ENCODE assay signal across 17 mouse cellular contexts in the genomic region with DNA sequence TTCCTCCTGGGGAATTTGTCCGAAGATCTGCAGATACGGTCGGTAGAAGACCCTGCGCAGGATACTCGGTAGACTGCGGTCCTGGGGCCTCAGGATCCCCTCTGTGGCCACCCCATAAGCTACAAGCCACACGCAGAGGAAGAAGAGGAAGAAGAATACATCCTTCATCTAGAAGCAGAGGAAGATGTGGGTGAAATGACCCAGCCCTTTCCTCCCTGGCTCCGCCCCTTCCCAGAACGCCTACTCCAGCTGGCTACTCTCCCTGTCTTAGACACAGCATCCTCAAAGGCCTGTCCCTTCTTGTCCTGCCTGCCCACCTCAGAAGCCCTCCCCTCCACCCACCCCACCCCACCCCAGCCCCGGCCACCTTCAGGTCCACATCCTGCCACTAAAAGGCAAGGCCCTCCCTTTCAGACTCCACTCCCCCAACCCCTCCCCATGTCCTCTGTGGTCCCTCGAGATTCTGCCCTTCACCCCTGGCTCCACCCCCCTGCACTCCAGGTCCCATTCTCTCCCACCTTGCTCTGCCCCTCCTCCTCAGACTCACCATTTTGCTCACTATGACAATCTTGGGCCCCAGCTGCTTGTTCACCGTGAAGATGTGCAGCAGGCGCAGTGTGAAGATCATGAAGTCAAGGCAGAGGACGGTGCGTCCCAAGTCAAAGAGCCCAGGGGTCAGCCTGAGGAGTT. TPM values are rescaled to one million over a fixed set of nuclear protein-coding genes. Genes with fewer than 3 reads are reported as not detected.
DNase-seq lines count a peak whose midpoint lies in the region; ATAC-seq and TF ChIP-seq lines count a peak whose summit lies in the region.
"Had no signal": no experiment of that assay in that cellular context is flagged by ENCODE, and none has a peak within 500 bp of the region (broad histone marks: within the 10 kb centered on the region; RNA-seq: fewer than 3 reads in every experiment).

No protein-coding gene starts in this region.

- H3K9ac ChIP-seq in stomach, embryonic 14.5 days (replicated peaks; ENCODE audit: low read depth, low read length) = no peak overlapping the region
- no peak overlapping the region for H3K9ac ChIP-seq in stomach, postnatal 0 days (ENCODE audit: low read length)
- no peak overlapping the region for H3K9ac ChIP-seq in MEL (ENCODE audit: control insufficient read depth, low read depth, low read length, poor library complexity, severe bottlenecking)

- DNase-seq in kidney, postnatal 10 days = peak; percentile 52
- DNase-seq in kidney, adult 11 months = no peak
- no peak for DNase-seq in stomach, postnatal 0 days (ENCODE audit: low spot score)
- peak; percentile 36 for DNase-seq in MEL (ENCODE audit: low read depth, low spot score)
- no peak for DNase-seq in retina, embryonic 14.5 days (ENCODE audit: low spot score)
- DNase-seq in left cerebral cortex, postnatal 10 days (ENCODE audit: extremely low spot score in 1 of 2, low spot score in 2 of 2) = no peak

- 0 out of 2 replicates have a peak, but pooled peaks have one; percentile 42 for ATAC-seq in stomach, embryonic 14.5 days (ENCODE audit: insufficient number of reproducible peaks, insufficient read depth, low FRiP score, low read depth)
- no peak for ATAC-seq in stomach, postnatal 0 days (ENCODE audit: low FRiP score, low TSS enrichment)
- ATAC-seq in monocyte, adult 5-6 weeks (replicated peaks; ENCODE audit: insufficient number of reproducible peaks, low FRiP score, low TSS enrichment, poor library complexity, severe bottlenecking) = 0 out of 2 replicates have a peak, but pooled peaks have one; percentile 30

- H3K36me3 ChIP-seq in stomach, embryonic 14.5 days (ENCODE audit: control insufficient read depth, insufficient read depth, low read length) = peaks cover 19% of the 10 kb centered on the region
- peaks cover 14% of the 10 kb centered on the region for H3K36me3 ChIP-seq in stomach, postnatal 0 days (ENCODE audit: control insufficient read depth, insufficient read depth, low read length)
- H3K36me3 ChIP-seq in MEL (ENCODE audit: control insufficient read depth in 1 of 2, insufficient read depth in 2 of 2, low read length in 2 of 2) = peaks cover 0 to 3% of the 10 kb centered on the region in 2 experiments; a peak in 1 of 4 replicates
- H3K36me3 ChIP-seq: G1E had no signal

- intact Hi-C loops in left cerebral cortex, postnatal 10 days (cut with DNase I) = loop anchor here (5.0 kb wide), 1 partner anchor 34 kb away; no protein-coding TSS in a partner anchor

- H3K9me3 ChIP-seq in stomach, embryonic 14.5 days (ENCODE audit: control insufficient read depth, low read depth, low read length) = no peaks in the 10 kb centered on the region
- H3K9me3 ChIP-seq in stomach, postnatal 0 days (ENCODE audit: control insufficient read depth, low read length) = no peaks in the 10 kb centered on the region
- no peaks in the 10 kb centered on the region for H3K9me3 ChIP-seq in MEL (replicated peaks; ENCODE audit: insufficient read depth, low read length)
- H3K9me3 ChIP-seq: G1E had no signal

- H3K27me3 ChIP-seq in stomach, embryonic 14.5 days (ENCODE audit: control insufficient read depth, insufficient read depth, low read length) = no peaks in the 10 kb centered on the region
- no peaks in the 10 kb centered on the region for H3K27me3 ChIP-seq in stomach, postnatal 0 days (ENCODE audit: control insufficient read depth, insufficient read depth, low read length)
- no peaks in the 10 kb centered on the region for H3K27me3 ChIP-seq in MEL (ENCODE audit: control insufficient read depth in 1 of 2, insufficient read depth in 2 of 2, low read length in 2 of 2)

- 59% methylated on average over 15 of the region's 15 CpGs for WGBS in stomach, embryonic 14.5 days
- WGBS in stomach, postnatal 0 days = 68% methylated on average over 14 of the region's 15 CpGs

- TF ChIP-seq CTCF in stomach, postnatal 0 days (IDR thresholded peaks at IDR 0.05; ENCODE audit: low read depth) = no peak
- no peak for TF ChIP-seq CTCF in MEL (IDR thresholded peaks at IDR 0.05 in 2 of 3, conservative IDR thresholded peaks at IDR 0.05 in 1 of 3; ENCODE audit: control insufficient read depth in 1 of 3, insufficient read depth in 1 of 3, low read depth in 2 of 3, low read length in 3 of 3, poor library complexity in 1 of 3, severe bottlenecking in 1 of 3)

- TF ChIP-seq POLR2A in MEL (IDR thresholded peaks at IDR 0.05; ENCODE audit: control insufficient read depth in 1 of 2, insufficient read depth in 1 of 2, low read depth in 1 of 2, low read length in 2 of 2, poor library complexity in 1 of 2) = no peak

- H3K4me2 ChIP-seq in stomach, embryonic 14.5 days (replicated peaks; ENCODE audit: low read depth, low read length) = no peak overlapping the region
- no peak overlapping the region for H3K4me2 ChIP-seq in stomach, postnatal 0 days (replicated peaks; ENCODE audit: low read depth)

- H3K4me3 ChIP-seq in stomach, embryonic 14.5 days (ENCODE audit: low read depth, low read length) = no peak overlapping the region
- no peak overlapping the region for H3K4me3 ChIP-seq in stomach, postnatal 0 days (ENCODE audit: low read depth, low read length)
- no peak overlapping the region for H3K4me3 ChIP-seq in MEL (ENCODE audit: control insufficient read depth in 1 of 2, insufficient read depth in 1 of 2, low read depth in 2 of 2, low read length in 2 of 2)

- H3K27ac ChIP-seq in stomach, embryonic 14.5 days (ENCODE audit: low read length) = no peak overlapping the region
- no peak overlapping the region for H3K27ac ChIP-seq in stomach, postnatal 0 days (replicated peaks)
- no peak overlapping the region for H3K27ac ChIP-seq in MEL (ENCODE audit: control insufficient read depth, low read depth, low read length)
- H3K27ac ChIP-seq: macrophage had no signal

- no peak for TF ChIP-seq EP300 in stomach, postnatal 0 days (optimal IDR thresholded peaks at IDR 0.05)
- TF ChIP-seq EP300 in MEL (IDR thresholded peaks at IDR 0.05; ENCODE audit: low read depth in 1 of 2, low read length in 2 of 2) = no peak

- H3K4me1 ChIP-seq in stomach, embryonic 14.5 days (ENCODE audit: control insufficient read depth, insufficient read depth, low read length) = peaks cover 13% of the 10 kb centered on the region
- H3K4me1 ChIP-seq in stomach, postnatal 0 days (replicated peaks; ENCODE audit: control insufficient read depth, insufficient read depth) = no peaks in the 10 kb centered on the region
- peaks cover 0 to 7% of the 10 kb centered on the region in 2 experiments; a peak in 2 of 4 replicates for H3K4me1 ChIP-seq in MEL (ENCODE audit: control insufficient read depth in 1 of 2, insufficient read depth in 2 of 2, low read length in 2 of 2)

- TF ChIP-seq RAD21 in MEL (IDR thresholded peaks at IDR 0.05; ENCODE audit: low read depth, low read length) = no peak

- no peaks in the 10 kb centered on the region for H3K79me2 ChIP-seq in MEL (ENCODE audit: control insufficient read depth, insufficient read depth, low read length, poor library complexity)

TF ChIP-seq in MEL, 35 proteins besides CTCF, POLR2A, EP300 and RAD21 (continues in another document):
- TF ChIP-seq KAT2A (conservative IDR thresholded peaks at IDR 0.05; ENCODE audit: low read depth, low read length) (no peak), ZMIZ1 (IDR thresholded peaks at IDR 0.05; ENCODE audit: low read depth, low read length) (no peak), BHLHE40 (IDR thresholded peaks at IDR 0.05; ENCODE audit: borderline replicate concordance, low read depth, low read length) (no peak), MAX (IDR thresholded peaks at IDR 0.05; ENCODE audit: low read length) (no peak), ZC3H11A (IDR thresholded peaks at IDR 0.05; ENCODE audit: low read depth, low read length) (no peak), NELFE (IDR thresholded peaks at IDR 0.05; ENCODE audit: low read depth, low read length) (no peak), E2F4 (IDR thresholded peaks at IDR 0.05; ENCODE audit: borderline replicate concordance, low read depth, low read length) (no peak), POLR2AphosphoS5 (IDR thresholded peaks at IDR 0.05; ENCODE audit: borderline replicate concordance, low read depth, low read length) (no peak), RCOR1 (IDR thresholded peaks at IDR 0.05; ENCODE audit: low read depth, low read length) (no peak)

RNA-seq across cellular contexts. Expression of gene Trpm4, which starts 24.9 kb away (rescaled TPM):
- 18.3 and 23.5 TPM in 2 replicates for polyA plus RNA-seq in stomach, embryonic 14.5 days (2014; fragmentation: Nextera tagmentation; extraction: Ambion mirVana)
- polyA plus RNA-seq in stomach, postnatal 0 days (2015; fragmentation: Nextera tagmentation; extraction: Ambion mirVana) = 22.7 and 23.7 TPM in 2 replicates
- total RNA-seq in MEL (2012; rRNA removed) = 4.5 and 4.8 TPM in 2 replicates
- 1 to 10 TPM in 1 of 2 experiments, not detected in 1; 6.9 TPM for polyA plus RNA-seq in MEL (2012; ENCODE audit: insufficient read depth in 1 of 2, insufficient read length in 2 of 2, low read depth in 1 of 2, low replicate concordance in 2 of 2, missing spikeins in 1 of 2)
- 9.7 to 15.3 TPM (median 10.4 TPM) in 3 replicates for total RNA-seq in monocyte, adult 5-6 weeks (2017)
- 10 to 100 TPM; 20.5 to 32.2 TPM for total RNA-seq in left cerebral cortex, postnatal 10 days (2021)

RNA-seq across cellular contexts. Expression of gene Hrc, which starts 26.4 kb away (rescaled TPM):
- polyA plus RNA-seq in stomach, embryonic 14.5 days (2014; fragmentation: Nextera tagmentation; extraction: Ambion mirVana) = 0.78 and 1.8 TPM in 2 replicates
- 0.80 and 0.85 TPM in 2 replicates for polyA plus RNA-seq in stomach, postnatal 0 days (2015; fragmentation: Nextera tagmentation; extraction: Ambion mirVana)
- total RNA-seq in MEL (2012; rRNA removed) = not detected in 2 replicates
- under 1 TPM in 1 of 2 experiments, not detected in 1; 0.22 TPM for polyA plus RNA-seq in MEL (2012; ENCODE audit: insufficient read depth in 1 of 2, insufficient read length in 2 of 2, low read depth in 1 of 2, low replicate concordance in 2 of 2, missing spikeins in 1 of 2)
- not detected in 3 replicates for total RNA-seq in monocyte, adult 5-6 weeks (2017)
- 1 to 10 TPM in 1 of 2 experiments, under 1 TPM in 1; 0.99 to 1.3 TPM for total RNA-seq in left cerebral cortex, postnatal 10 days (2021)
- total RNA-seq: hematopoietic stem cell, adult 5-6 weeks had no signal
- polyA plus RNA-seq: G1E, macrophage had no signal

RNA-seq across cellular contexts. Expression of gene Slc6a21, which starts 31.4 kb away (rescaled TPM):
- not detected in 2 replicates for polyA plus RNA-seq in stomach, embryonic 14.5 days (2014; fragmentation: Nextera tagmentation; extraction: Ambion mirVana)
- polyA plus RNA-seq in stomach, postnatal 0 days (2015; fragmentation: Nextera tagmentation; extraction: Ambion mirVana) = not detected in 2 replicates
- total RNA-seq in MEL (2012; rRNA removed) = not detected in 2 replicates
- polyA plus RNA-seq in MEL (2012; ENCODE audit: insufficient read depth in 1 of 2, insufficient read length in 2 of 2, low read depth in 1 of 2, low replicate concordance in 2 of 2, missing spikeins in 1 of 2) = not detected
- total RNA-seq in monocyte, adult 5-6 weeks (2017) = not detected in 3 replicates
- total RNA-seq in left cerebral cortex, postnatal 10 days (2021) = under 1 TPM; 0.41 to 0.60 TPM
- total RNA-seq: heart, adult 18-20 months; hematopoietic stem cell, adult 5-6 weeks; layer of hippocampus, postnatal 25 days had no signal
- polyA plus RNA-seq: embryonic facial prominence, embryonic 14.5 days; G1E; kidney, embryonic 14.5 days; limb, embryonic 14.5 days; macrophage; neural tube, embryonic 11.5 days had no signal

RNA-seq across cellular contexts. Expression of gene Ppfia3, which starts 58.1 kb away (rescaled TPM):
- 5.2 and 6.1 TPM in 2 replicates for polyA plus RNA-seq in stomach, embryonic 14.5 days (2014; fragmentation: Nextera tagmentation; extraction: Ambion mirVana)
- 6.0 and 7.1 TPM in 2 replicates for polyA plus RNA-seq in stomach, postnatal 0 days (2015; fragmentation: Nextera tagmentation; extraction: Ambion mirVana)
- 3.0 and 3.4 TPM in 2 replicates for total RNA-seq in MEL (2012; rRNA removed)
- polyA plus RNA-seq in MEL (2012; ENCODE audit: insufficient read depth in 1 of 2, insufficient read length in 2 of 2, low read depth in 1 of 2, low replicate concordance in 2 of 2, missing spikeins in 1 of 2) = 1 to 10 TPM in 1 of 2 experiments, not detected in 1; 5.9 TPM
- 0.19 TPM in 1 of 3 replicates, not detected in the others for total RNA-seq in monocyte, adult 5-6 weeks (2017)
- 100 to 1,000 TPM; 142 to 147 TPM for total RNA-seq in left cerebral cortex, postnatal 10 days (2021)
- total RNA-seq: hematopoietic stem cell, adult 5-6 weeks had no signal
- polyA plus RNA-seq: macrophage had no signal

Comparison
In these comparisons a context has a peak if more than half of its experiments do, and no peak if none do; other contexts are left out.
1. DNase-seq: peak in kidney, postnatal 10 days (single experiment) and MEL (single experiment); none in kidney, adult 11 months (single experiment), stomach, postnatal 0 days (single experiment), retina, embryonic 14.5 days (single experiment) and left cerebral cortex, postnatal 10 days (0 of 2).